Mouse (Mus musculus) kidney, embryonic 15.5 days (tissue): ENCODE measurements at regions not wholly inside any gene's neighbourhood (a gene's known extent, or its start where the extent isn't known, plus 50 kb on each side); places are given as distances from the start of the nearest gene placed in this dataset.

Source experiments
- ATAC-seq: fragments of 200-750 bp; cut with Nextera tagmentation; replicated peaks from 2 replicates; pipeline ENCODE4 v1.8.0; 2017; ENCODE audit warnings: moderate TSS enrichment; ENCODE audit not compliant: low FRiP score
- H3K27ac ChIP-seq: fragments of 300-500 bp; sonication (generic); 2 replicates; pipeline ENCODE4 v1.5.1; 2015; ENCODE audit warnings: mild to moderate bottlenecking, inconsistent platforms
- H3K27me3 ChIP-seq: fragments of 300-500 bp; sonication (generic); 2 replicates; pipeline ENCODE4 v1.6.1; 2015; ENCODE audit warnings: inconsistent platforms
- H3K36me3 ChIP-seq: fragments of 300-500 bp; sonication (generic); 2 replicates; pipeline ENCODE4 v1.6.1; 2015; ENCODE audit warnings: inconsistent platforms
- H3K4me1 ChIP-seq: fragments of 300-500 bp; sonication (generic); 2 replicates; pipeline ENCODE4 v1.6.1; 2015; ENCODE audit warnings: inconsistent platforms
- H3K4me2 ChIP-seq: fragments of 300-500 bp; sonication (generic); 2 replicates; pipeline ENCODE4 v1.6.1; 2015; ENCODE audit warnings: moderate library complexity, mild to moderate bottlenecking, inconsistent platforms
- H3K4me3 ChIP-seq: fragments of 300-500 bp; sonication (generic); replicated peaks from 2 replicates; pipeline ENCODE4 v1.5.1; 2015; ENCODE audit warnings: mild to moderate bottlenecking, inconsistent platforms
- H3K9ac ChIP-seq: fragments of 300-500 bp; sonication (generic); 2 replicates; pipeline ENCODE4 v1.6.1; 2015; ENCODE audit warnings: mild to moderate bottlenecking, inconsistent platforms
- H3K9me3 ChIP-seq: fragments of 300-500 bp; sonication (generic); replicated peaks from 2 replicates; pipeline ENCODE4 v1.6.1; 2016; ENCODE audit warnings: inconsistent platforms
- WGBS: fragments of 180-500 bp; shearing (Covaris S2); methylation state at CpG from one replicate; pipeline ENCODE4 v1.1.7; 2015; ENCODE audit warnings: mixed read lengths; 5-methylcytosine and 5-hydroxymethylcytosine counted together

- 39% methylated on average over 5 of the region's 5 CpGs for WGBS
- H3K4me2 ChIP-seq, result no peak overlapping the region
- no peak overlapping the region for H3K9ac ChIP-seq
- no peak overlapping the region for H3K27ac ChIP-seq
- H3K9me3 ChIP-seq, result no peaks in the 10 kb centered on the region
- no peaks in the 10 kb centered on the region for H3K36me3 ChIP-seq
- ATAC-seq, result no peak; the same call in 1 of the 2 replicates
- H3K4me3 ChIP-seq, result no peak overlapping the region
- H3K4me1 ChIP-seq, result peaks cover 25% of the 10 kb centered on the region
- no peaks in the 10 kb centered on the region for H3K27me3 ChIP-seq
Measured at GRCm38 (mm10) chr10:8037986-8038631, 82.1 kb upstream of the Tab2 start.

- peaks cover 25% of the 10 kb centered on the region for H3K4me1 ChIP-seq
- H3K27me3 ChIP-seq, result no peaks in the 10 kb centered on the region
- H3K9me3 ChIP-seq, result no peaks in the 10 kb centered on the region
- H3K4me3 ChIP-seq, result no peak overlapping the region
- no peak for ATAC-seq
- no peak overlapping the region for H3K4me2 ChIP-seq
- 77% methylated on average over 4 of the region's 4 CpGs for WGBS
- no peak overlapping the region for H3K9ac ChIP-seq
- H3K36me3 ChIP-seq, result no peaks in the 10 kb centered on the region
- no peak overlapping the region for H3K27ac ChIP-seq
Measured at GRCm38 (mm10) chr10:8036293-8036692, 80.3 kb upstream of the Tab2 start.

GRCm38 (mm10) chr10:8035310-8035709, 79.3 kb upstream of the Tab2 start:
- Histone ChIP-seq H3K9ac (no peak overlapping the region), H3K4me1 (peaks cover 25% of the 10 kb centered on the region), H3K9me3 (no peaks in the 10 kb centered on the region), H3K4me3 (no peak overlapping the region), H3K4me2 (no peak overlapping the region), H3K36me3 (no peaks in the 10 kb centered on the region), H3K27ac (0 out of 2 replicates have a peak overlapping the region, but pooled peaks have one; percentile 18), H3K27me3 (no peaks in the 10 kb centered on the region)
- 35% methylated on average over 1 of the region's 1 CpGs for WGBS
- no peak for ATAC-seq

GRCm38 (mm10) chr10:8032203-8032602, 76.2 kb upstream of the Tab2 start:
- H3K27me3 ChIP-seq, result no peaks in the 10 kb centered on the region
- H3K9ac ChIP-seq, result no peak overlapping the region
- no peaks in the 10 kb centered on the region for H3K9me3 ChIP-seq
- peaks cover 25% of the 10 kb centered on the region for H3K4me1 ChIP-seq
- 85% methylated on average over 1 of the region's 1 CpGs for WGBS
- H3K27ac ChIP-seq, result no peak overlapping the region
- H3K36me3 ChIP-seq, result no peaks in the 10 kb centered on the region
- H3K4me2 ChIP-seq, result no peak overlapping the region
- no peak overlapping the region for H3K4me3 ChIP-seq
- no peak for ATAC-seq

GRCm38 (mm10) chr10:8028840-8029239, 72.8 kb upstream of the Tab2 start:
- ATAC-seq, result no peak
- H3K9ac ChIP-seq, result no peak overlapping the region
- WGBS, result 38% methylated on average over 2 of the region's 2 CpGs

GRCm38 (mm10) chr10:8027023-8027422, 71.0 kb upstream of the Tab2 start:
- WGBS, result 13% methylated on average over 6 of the region's 6 CpGs
- 0 out of 2 replicates have a peak overlapping the region, but pooled peaks have one; percentile 10 for H3K27ac ChIP-seq
- no peaks in the 10 kb centered on the region for H3K9me3 ChIP-seq
- H3K9ac ChIP-seq, result no peak overlapping the region
- no peaks in the 10 kb centered on the region for H3K27me3 ChIP-seq
- peaks cover 21% of the 10 kb centered on the region for H3K4me1 ChIP-seq
- no peak overlapping the region for H3K4me2 ChIP-seq
- no peak overlapping the region for H3K4me3 ChIP-seq
- 0 out of 2 replicates have a peak, but pooled peaks have one; percentile 18 for ATAC-seq
- no peaks in the 10 kb centered on the region for H3K36me3 ChIP-seq

More at GRCm38 (mm10) chr10:8028840-8029239, 72.8 kb upstream of the Tab2 start:
- Histone ChIP-seq H3K9me3 (no peaks in the 10 kb centered on the region), H3K4me2 (no peak overlapping the region), H3K36me3 (no peaks in the 10 kb centered on the region), H3K4me1 (peaks cover 21% of the 10 kb centered on the region), H3K27ac (peak overlapping the region; percentile 25; the same call in 1 of the 2 replicates), H3K27me3 (no peaks in the 10 kb centered on the region), H3K4me3 (no peak overlapping the region)

GRCm38 (mm10) chr10:8023741-8024140, 67.7 kb upstream of the Tab2 start:
- 94% methylated on average over 2 of the region's 2 CpGs for WGBS
- H3K36me3 ChIP-seq, result no peaks in the 10 kb centered on the region
- ATAC-seq, result no peak
- peaks cover 19% of the 10 kb centered on the region for H3K4me1 ChIP-seq
- no peaks in the 10 kb centered on the region for H3K27me3 ChIP-seq
- no peak overlapping the region for H3K27ac ChIP-seq
- no peak overlapping the region for H3K9ac ChIP-seq
- no peaks in the 10 kb centered on the region for H3K9me3 ChIP-seq
- H3K4me2 ChIP-seq, result no peak overlapping the region
- H3K4me3 ChIP-seq, result no peak overlapping the region

GRCm38 (mm10) chr10:8021971-8022370, 65.9 kb upstream of the Tab2 start:
- no peak for ATAC-seq
- H3K27me3 ChIP-seq, result no peaks in the 10 kb centered on the region
- H3K9me3 ChIP-seq, result no peaks in the 10 kb centered on the region
- H3K27ac ChIP-seq, result no peak overlapping the region
- no peak overlapping the region for H3K4me2 ChIP-seq
- WGBS, result 63% methylated on average over 1 of the region's 1 CpGs
- H3K9ac ChIP-seq, result no peak overlapping the region
- H3K4me1 ChIP-seq, result peaks cover 10% of the 10 kb centered on the region; the same call in 1 of the 2 replicates
- H3K4me3 ChIP-seq, result no peak overlapping the region
- no peaks in the 10 kb centered on the region for H3K36me3 ChIP-seq

- Histone ChIP-seq H3K4me1 (peaks cover 2% of the 10 kb centered on the region; the same call in 1 of the 2 replicates), H3K4me2 (no peak overlapping the region), H3K9ac (no peak overlapping the region), H3K9me3 (no peaks in the 10 kb centered on the region), H3K4me3 (no peak overlapping the region), H3K27ac (no peak overlapping the region), H3K27me3 (no peaks in the 10 kb centered on the region), H3K36me3 (no peaks in the 10 kb centered on the region)
- 68% methylated on average over 4 of the region's 4 CpGs for WGBS
- ATAC-seq, result no peak
Measured at GRCm38 (mm10) chr10:8020916-8021705, 65.1 kb upstream of the Tab2 start.

- Histone ChIP-seq H3K4me3 (no peak overlapping the region), H3K9me3 (no peaks in the 10 kb centered on the region), H3K9ac (no peak overlapping the region), H3K27ac (no peak overlapping the region), H3K4me2 (no peak overlapping the region), H3K36me3 (no peaks in the 10 kb centered on the region), H3K27me3 (no peaks in the 10 kb centered on the region), H3K4me1 (peaks cover 2% of the 10 kb centered on the region; the same call in 1 of the 2 replicates)
- ATAC-seq, result no peak
- WGBS, result 82% methylated on average over 4 of the region's 4 CpGs
Measured at GRCm38 (mm10) chr10:8020113-8020512, 64.1 kb upstream of the Tab2 start.

- Histone ChIP-seq H3K9ac (no peak overlapping the region), H3K27me3 (no peaks in the 10 kb centered on the region), H3K9me3 (no peaks in the 10 kb centered on the region), H3K4me1 (peaks cover 2% of the 10 kb centered on the region; the same call in 1 of the 2 replicates), H3K4me2 (no peak overlapping the region), H3K36me3 (no peaks in the 10 kb centered on the region), H3K27ac (no peak overlapping the region), H3K4me3 (no peak overlapping the region)
- ATAC-seq, result 0 out of 2 replicates have a peak, but pooled peaks have one; percentile 43
Measured at GRCm38 (mm10) chr10:8018229-8019026, 62.4 kb upstream of the Tab2 start.

- H3K27me3 ChIP-seq, result no peaks in the 10 kb centered on the region
- H3K4me1 ChIP-seq, result peaks cover 2% of the 10 kb centered on the region; the same call in 1 of the 2 replicates
- H3K4me3 ChIP-seq, result no peak overlapping the region
- H3K9ac ChIP-seq, result no peak overlapping the region
- no peak overlapping the region for H3K4me2 ChIP-seq
- no peak overlapping the region for H3K27ac ChIP-seq
- no peak for ATAC-seq
- H3K36me3 ChIP-seq, result no peaks in the 10 kb centered on the region
- H3K9me3 ChIP-seq, result no peaks in the 10 kb centered on the region
- 81% methylated on average over 2 of the region's 2 CpGs for WGBS
Measured at GRCm38 (mm10) chr10:8016741-8017140, 60.7 kb upstream of the Tab2 start.
